Mouse (Mus musculus) liver, adult 2 months (tissue): Measurements from ENCODE around the gene Npffr2. TPM values are rescaled to one million over a fixed set of nuclear protein-coding genes. Genes with fewer than 3 reads are reported as not detected.
A peak's percentile ranks its signal among the peaks of the same experiment; 100 is the strongest.
"Not testable (repeated sequence)": the region's sequence is repeated elsewhere in the genome, so short reads cannot be mapped to it uniquely, and the experiment has no call there.

ENCODE experiments used
- DNase-seq: peaks from one replicate; pipeline ENCODE4 v3.0.0-alpha.2; 2011; ENCODE audit warnings: low read depth, low spot score; ENCODE audit errors: extremely low read depth
- H3K27ac ChIP-seq: fragments of 200-500 bp; replicated peaks from 2 replicates; pipeline ENCODE4 v1.5.1; 2012; ENCODE audit warnings: low read depth, mild to moderate bottlenecking, control low read depth, inconsistent platforms, low read length; ENCODE audit not compliant: insufficient read depth
- H3K27me3 ChIP-seq: fragments of 200-500 bp; 2 replicates; pipeline ENCODE4 v1.6.1; 2012; ENCODE audit warnings: mild to moderate bottlenecking, moderate library complexity, low read length, inconsistent platforms; ENCODE audit not compliant: control insufficient read depth, insufficient read depth
- H3K36me3 ChIP-seq: fragments of 200-500 bp; 2 replicates; pipeline ENCODE4 v1.6.1; 2012; ENCODE audit warnings: low read length, inconsistent platforms; ENCODE audit not compliant: control insufficient read depth, insufficient read depth
- H3K4me1 ChIP-seq: fragments of 200-500 bp; 2 replicates; pipeline ENCODE4 v1.6.1; 2011; ENCODE audit warnings: low read length; ENCODE audit not compliant: control insufficient read depth, insufficient read depth
- H3K4me3 ChIP-seq: fragments of 200-500 bp; 2 replicates; pipeline ENCODE4 v1.5.1; 2011; ENCODE audit warnings: low read depth, mild to moderate bottlenecking, control low read depth, low read length, moderate library complexity; ENCODE audit not compliant: insufficient read depth
- H3K79me2 ChIP-seq: fragments of 200-500 bp; 2 replicates; pipeline ENCODE4 v1.6.1; 2012; ENCODE audit warnings: inconsistent platforms, mild to moderate bottlenecking, low read length, moderate library complexity; ENCODE audit not compliant: control insufficient read depth, insufficient read depth
- H3K9ac ChIP-seq: fragments of 200-500 bp; 2 replicates; pipeline ENCODE4 v1.6.1; 2012; ENCODE audit warnings: low read depth, mild to moderate bottlenecking, control low read depth, inconsistent platforms, low read length
- CTCF ChIP-seq: fragments of 200-500 bp; IDR thresholded peaks from 2 replicates; pipeline ENCODE4 v1.5.1; 2011; ENCODE audit warnings: low read depth, low read length, control low read depth
- POLR2A ChIP-seq: fragments of 200-500 bp; IDR thresholded peaks from 2 replicates; pipeline ENCODE4 v1.6.1; 2011; ENCODE audit warnings: low read length, control low read depth; ENCODE audit not compliant: insufficient read depth; ENCODE audit errors: extremely low read depth
- WGBS: fragments of 180-500 bp; shearing (Covaris S2); methylation state at CpG from one replicate; pipeline ENCODE4 v1.1.7; 2018; 5-methylcytosine and 5-hydroxymethylcytosine counted together
- polyA plus RNA-seq: library from polyadenylated mRNA; depleted of rRNA; stranded (reverse); fragments of >200 nt; gene quantifications from 2 replicates; pipeline ENCODE4 v1.2.3, GENCODE M21; 2012
- total RNA-seq: library from RNA; depleted of rRNA; stranded (reverse); fragments of >200 nt; gene quantifications from 2 replicates; pipeline ENCODE4 v1.2.3, GENCODE M21; 2014

Npffr2 gene
- total and polyA plus RNA-seq, 2 experiments: not detected

GRCm38 (mm10) chr5:89529391-89529790 is 2.2 kb downstream of the Npffr2 start:
- no peak for TF ChIP-seq CTCF
- no peak for TF ChIP-seq POLR2A
- Histone ChIP-seq H3K36me3 (no peaks in the 10 kb centered on the region), H3K4me1 (no peaks in the 10 kb centered on the region; the same call in none of the 2 replicates), H3K79me2 (no peaks in the 10 kb centered on the region), H3K27ac (no peak overlapping the region), H3K9ac (no peak overlapping the region), H3K4me3 (no peak overlapping the region), H3K27me3 (no peaks in the 10 kb centered on the region; the same call in 1 of the 2 replicates)
- DNase-seq: no peak
- 79% methylated on average over 2 of the region's 2 CpGs for whole genome bisulfite sequencing

DNA sequence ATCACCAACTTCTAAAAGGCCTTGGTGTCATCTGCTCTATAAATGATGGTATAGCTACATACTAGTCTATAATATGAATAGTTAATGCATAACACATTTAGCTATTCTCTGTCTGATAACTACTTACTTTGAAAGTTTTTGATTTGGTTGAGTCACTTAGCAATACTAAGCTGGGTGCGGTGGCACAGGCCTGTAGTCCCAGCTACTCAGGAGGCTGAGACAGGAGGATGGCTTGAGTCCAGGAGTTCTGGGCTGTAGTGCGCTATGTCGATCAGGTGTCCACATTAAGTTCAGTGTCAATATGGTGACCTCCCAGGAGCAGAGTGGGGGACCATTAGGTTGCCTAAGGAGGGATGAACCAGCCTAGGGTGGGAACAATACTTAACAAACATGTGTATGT is 8.8 kb downstream of the Npffr2 start:
- no peak for DNase-seq
- no peaks in the 10 kb centered on the region for H3K36me3 ChIP-seq
- no peaks in the 10 kb centered on the region for H3K4me1 ChIP-seq
- no peak overlapping the region for H3K27ac ChIP-seq
- H3K4me3 ChIP-seq: no peak overlapping the region
- H3K27me3 ChIP-seq: no peaks in the 10 kb centered on the region
- 94% methylated on average over 3 of the region's 3 CpGs for WGBS
- TF ChIP-seq CTCF: no peak
- TF ChIP-seq POLR2A: no peak
- H3K79me2 ChIP-seq: no peaks in the 10 kb centered on the region
- no peak overlapping the region for H3K9ac ChIP-seq

- Histone ChIP-seq H3K27me3 (no peaks in the 10 kb centered on the region), H3K27ac (no peak overlapping the region), H3K4me3 (no peak overlapping the region), H3K36me3 (no peaks in the 10 kb centered on the region), H3K4me1 (peaks cover 2% of the 10 kb centered on the region; the same call in 1 of the 2 replicates), H3K79me2 (no peaks in the 10 kb centered on the region), H3K9ac (no peak overlapping the region)
- no peak for TF ChIP-seq POLR2A
- no peak for TF ChIP-seq CTCF
- DNase-seq: no peak
- 77% methylated on average over 3 of the region's 3 CpGs for WGBS
Observed at GRCm38 (mm10) chr5:89542472-89542871, 15.2 kb downstream of the Npffr2 start.

DNA sequence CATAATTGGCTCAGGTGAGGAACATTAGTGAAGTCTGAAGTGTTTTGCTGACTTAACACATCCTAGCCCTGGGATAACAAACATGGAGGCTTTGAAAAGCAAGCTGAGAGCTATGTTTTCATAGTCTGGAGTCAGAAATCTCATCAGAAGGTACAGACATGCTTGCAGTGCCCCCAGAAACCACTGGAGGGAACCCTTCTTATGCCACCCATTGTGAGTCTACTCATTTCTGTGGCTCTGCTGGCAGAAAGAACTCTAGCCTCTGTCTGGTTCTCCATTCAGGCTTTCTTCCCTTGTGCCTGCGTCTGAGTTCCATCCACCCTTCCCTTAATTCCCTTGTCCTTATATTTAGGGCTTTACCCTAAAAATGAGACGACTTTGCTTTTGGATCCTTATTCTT is 16.2 kb downstream of the Npffr2 start:
- TF ChIP-seq POLR2A (no peak), CTCF (peak; percentile 63)
- Histone ChIP-seq H3K36me3 (no peaks in the 10 kb centered on the region), H3K27me3 (no peaks in the 10 kb centered on the region), H3K27ac (no peak overlapping the region), H3K9ac (no peak overlapping the region), H3K79me2 (no peaks in the 10 kb centered on the region), H3K4me1 (peaks cover 2% of the 10 kb centered on the region; the same call in 1 of the 2 replicates), H3K4me3 (no peak overlapping the region)
- WGBS: 34% methylated on average over 2 of the region's 2 CpGs
- peak; percentile 64 for DNase-seq

- not testable (repeated sequence) for H3K4me3 ChIP-seq, H3K27ac ChIP-seq, H3K9ac ChIP-seq, DNase-seq, H3K36me3 ChIP-seq, H3K4me1 ChIP-seq, H3K79me2 ChIP-seq, H3K27me3 ChIP-seq
- 67% methylated on average over 4 of the region's 4 CpGs for WGBS
Observed at GRCm38 (mm10) chr5:89559118-89559517, 31.9 kb downstream of the Npffr2 start.

- Histone ChIP-seq H3K27me3 (0 out of 2 replicates have a peak, but pooled peaks cover 2% of the 10 kb centered on the region), H3K9ac (no peak overlapping the region), H3K27ac (no peak overlapping the region), H3K79me2 (no peaks in the 10 kb centered on the region), H3K36me3 (no peaks in the 10 kb centered on the region), H3K4me1 (no peaks in the 10 kb centered on the region), H3K4me3 (no peak overlapping the region)
- no peak for DNase-seq
- TF ChIP-seq CTCF: no peak
- TF ChIP-seq POLR2A: no peak
Observed at GRCm38 (mm10) chr5:89561381-89561780, 34.2 kb downstream of the Npffr2 start.
